Mouse (Mus musculus) c-Kit-negative CD71-positive TER-119-positive erythroid progenitor cells, embryonic 14.5 days (primary cell): ENCODE results near the gene Rsph3a.

ENCODE experiments used
- DNase-seq: peaks from one replicate; pipeline ENCODE4 v3.0.0-alpha.2; 2013; ENCODE audit warnings: low read depth, low spot score

Rsph3a gene

DNA sequence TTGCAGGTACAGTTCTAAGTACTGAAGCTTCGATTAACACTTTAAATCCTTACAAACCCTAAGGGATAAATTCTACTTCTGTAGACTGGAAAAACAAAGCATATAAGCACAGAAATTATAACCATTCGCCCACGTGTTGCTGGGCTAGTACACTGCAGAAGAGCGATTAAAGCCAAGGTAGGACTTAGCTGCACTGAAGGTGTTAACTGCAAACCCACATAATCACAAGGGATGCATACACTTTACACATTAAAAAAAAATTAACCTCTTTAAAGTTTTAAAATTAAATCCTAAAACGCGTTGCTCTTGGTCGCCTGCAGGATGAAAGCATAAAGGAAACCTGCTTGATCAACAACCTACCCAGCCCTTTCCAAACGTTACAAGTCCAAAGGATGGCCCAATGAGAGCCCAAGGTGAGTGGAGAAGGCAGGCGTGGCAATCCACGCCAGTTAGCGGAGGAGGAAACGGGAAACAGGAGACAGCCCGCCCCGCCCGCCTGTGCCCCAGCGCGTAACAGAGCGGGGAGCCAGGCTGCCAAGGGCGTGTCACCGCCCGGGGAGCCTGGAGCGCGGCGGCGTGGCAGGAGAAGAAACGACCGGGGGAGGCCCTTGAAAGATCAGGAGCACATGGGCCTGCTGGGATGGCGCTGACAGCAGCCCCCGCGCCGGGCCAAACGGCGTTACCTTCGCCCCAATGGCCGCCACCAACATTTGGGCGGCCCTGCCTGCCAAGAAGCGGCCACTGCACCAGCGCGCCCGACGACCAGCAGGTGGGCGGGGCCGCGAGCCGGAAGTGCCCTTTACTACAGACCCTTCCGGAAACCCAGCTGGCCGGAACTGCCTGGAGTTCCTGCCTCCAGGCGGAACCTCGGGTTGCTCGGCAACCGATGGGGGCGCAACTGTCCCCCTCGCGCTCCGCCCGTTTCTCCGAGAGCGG lies at the start of gene Rsph3a:
Rsph3a (plus strand) TSS at position 498 of the 936 bp plus-strand sequence.
- peak; percentile 56 for DNase-seq

DNA sequence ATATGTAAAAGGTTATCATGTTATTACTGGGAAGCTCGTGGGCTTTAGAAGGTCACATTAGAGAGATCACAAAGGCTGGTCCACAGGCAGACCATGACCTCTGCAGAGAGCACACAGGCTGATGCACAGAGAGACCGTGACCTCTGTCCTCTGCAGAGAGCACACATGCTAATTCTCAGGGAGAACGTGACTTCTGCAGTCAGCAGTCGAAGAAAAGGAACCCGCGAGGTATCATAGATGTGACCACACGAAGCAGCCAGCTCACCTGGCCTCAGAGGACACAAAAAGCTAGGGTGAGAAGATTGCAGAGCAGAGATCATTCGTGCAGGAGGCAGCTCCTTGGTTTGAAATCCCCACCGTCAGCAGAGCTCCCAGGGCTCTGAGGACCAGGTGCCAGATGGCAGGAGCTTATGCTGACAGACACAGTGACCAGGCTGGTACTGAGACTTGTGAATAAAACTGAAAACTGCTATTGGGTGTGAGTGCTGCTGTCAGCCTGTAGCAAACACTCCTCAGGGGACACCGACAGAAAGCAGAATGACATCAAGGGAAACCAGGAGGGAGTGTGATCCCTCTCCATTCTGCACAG lies 49.3 kb upstream of the Rsph3a start:
- no peak for DNase-seq

DNA sequence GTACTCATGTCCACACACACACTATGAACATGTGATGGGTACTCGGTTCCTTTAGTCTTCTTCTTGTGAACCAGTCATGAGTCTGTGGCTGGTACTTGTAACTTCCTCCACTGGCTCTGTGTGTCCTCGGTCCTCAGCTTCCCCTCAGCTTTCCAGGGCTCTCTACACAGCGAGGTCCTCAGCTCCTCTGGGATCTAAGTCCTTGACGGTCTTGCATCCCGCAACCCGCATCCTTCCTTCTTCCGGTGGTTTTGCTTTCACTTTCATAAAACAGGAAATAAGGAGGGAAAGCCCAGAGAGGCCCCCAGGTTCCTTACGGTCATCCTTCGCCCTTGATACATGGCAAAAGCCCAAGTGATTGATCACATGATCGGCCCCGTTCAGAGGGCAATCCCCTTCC lies 48.3 kb upstream of the Rsph3a start:
- DNase-seq = no peak

DNA sequence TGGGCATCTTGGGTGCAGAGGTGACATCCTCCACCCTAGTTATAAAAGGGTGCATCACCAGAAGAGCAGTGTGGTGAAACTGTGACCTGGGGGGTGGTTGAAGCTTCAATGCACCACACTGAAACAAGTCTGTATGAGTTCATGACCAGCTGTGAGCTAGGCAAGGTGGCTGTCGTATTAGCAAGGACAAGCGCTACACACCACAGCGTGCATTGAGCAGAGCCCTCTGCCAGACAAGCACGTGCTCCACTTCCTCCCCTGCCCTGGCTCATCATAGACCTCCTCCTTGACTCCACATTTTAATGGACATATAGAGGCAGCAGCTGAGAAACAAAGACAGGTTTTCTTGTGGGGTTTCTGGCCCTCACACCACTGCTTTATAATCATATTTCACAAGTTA lies 47.7 kb upstream of the Rsph3a start:
- DNase-seq = no peak

DNA sequence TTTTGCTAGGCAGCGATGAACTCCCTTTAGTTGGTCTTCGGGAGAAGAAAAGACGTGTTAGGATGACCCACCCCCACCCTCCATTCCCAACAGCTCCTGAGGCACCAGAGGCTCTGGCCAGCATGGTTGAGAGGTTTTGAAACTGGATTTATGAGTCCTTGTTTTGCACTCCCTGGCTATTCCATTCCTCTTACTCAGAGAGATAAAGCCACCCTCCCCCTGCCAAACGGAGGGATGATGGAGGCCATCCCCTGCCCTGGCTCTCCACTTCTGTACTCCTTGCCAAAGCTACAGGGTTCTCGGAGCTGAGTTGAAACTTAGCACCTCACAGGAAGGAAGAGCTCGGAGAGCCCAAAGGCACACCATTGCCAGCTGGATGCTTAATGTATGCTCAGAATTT lies 46.2 kb upstream of the Rsph3a start:
- DNase-seq = no peak

DNA sequence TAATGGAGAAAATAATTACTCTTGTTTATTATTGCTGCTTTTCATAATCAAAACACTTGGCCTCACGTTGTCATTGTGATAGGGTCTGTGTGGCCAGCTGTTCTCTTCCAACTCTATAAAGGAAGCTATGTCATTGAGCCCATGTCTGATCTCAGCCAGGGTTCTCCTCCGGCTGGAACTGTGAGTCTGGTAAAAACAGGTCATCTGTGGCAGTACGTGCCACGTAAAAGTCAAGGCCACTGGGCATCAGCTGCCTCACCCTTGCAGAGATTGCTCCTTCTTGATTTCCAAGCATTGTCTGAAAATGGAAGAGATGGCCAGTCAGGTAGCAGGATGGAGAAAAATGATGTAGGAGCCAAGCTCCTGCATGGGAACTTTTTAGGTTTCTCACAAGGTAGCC lies 45.5 kb upstream of the Rsph3a start:
- DNase-seq = no peak

DNA sequence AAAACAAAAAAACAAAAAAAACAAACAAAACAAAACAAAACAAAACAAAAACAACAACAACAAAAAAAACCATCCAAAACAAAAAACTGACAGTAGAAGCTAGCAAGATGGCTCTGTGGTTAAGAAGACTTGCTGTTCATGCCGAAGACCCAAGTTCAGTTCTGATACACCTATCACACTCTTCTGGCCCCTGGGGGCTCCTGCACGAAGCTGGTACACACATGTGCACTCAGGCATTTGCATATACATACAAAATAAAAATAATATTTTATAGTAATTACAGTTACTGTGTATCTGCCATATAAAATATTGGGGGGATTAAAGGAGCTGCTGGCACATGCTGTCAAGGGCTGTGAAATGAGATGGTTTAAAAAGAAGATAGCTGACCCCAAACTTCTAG lies 43.9 kb upstream of the Rsph3a start:
- no peak for DNase-seq

DNA sequence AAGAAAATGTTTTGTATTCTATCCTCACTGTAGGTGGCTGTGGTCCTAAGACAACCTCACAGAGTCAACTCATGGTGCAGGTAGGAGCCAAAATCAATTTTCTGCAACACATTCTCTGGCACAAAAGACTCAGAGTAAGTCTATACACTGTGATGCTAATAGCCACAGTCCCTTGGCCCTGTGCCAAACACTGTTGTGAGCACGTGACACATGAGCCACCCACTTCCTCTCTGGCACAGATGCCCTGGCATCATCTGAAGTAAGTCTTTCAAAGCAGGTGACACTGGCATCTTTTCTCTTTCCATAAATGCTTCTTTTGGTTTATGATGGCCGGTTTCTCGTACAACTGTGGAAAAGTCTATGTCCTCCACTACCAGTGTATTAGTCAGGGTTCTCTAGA lies 43.1 kb upstream of the Rsph3a start:
- no peak for DNase-seq

DNA sequence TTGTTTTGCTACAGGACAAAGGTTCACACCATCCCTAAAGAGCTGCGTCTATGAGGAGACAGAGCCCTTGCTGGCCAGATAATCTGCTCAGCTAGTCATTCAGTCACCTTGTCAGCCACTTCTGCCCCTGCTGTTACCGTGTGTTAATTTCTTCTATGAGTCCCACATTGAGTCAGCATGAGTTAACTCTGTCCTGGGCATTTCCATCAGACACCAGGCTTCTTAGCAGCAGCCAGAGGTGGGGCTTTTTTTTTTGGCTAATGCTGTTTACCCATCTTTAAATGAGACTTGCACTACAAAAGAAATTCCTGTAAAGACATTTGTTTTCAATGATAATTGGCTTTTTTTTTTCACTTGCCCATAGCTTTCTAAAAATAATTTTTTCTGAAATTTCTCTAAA lies 40.4 kb upstream of the Rsph3a start:
- no peak for DNase-seq

DNA sequence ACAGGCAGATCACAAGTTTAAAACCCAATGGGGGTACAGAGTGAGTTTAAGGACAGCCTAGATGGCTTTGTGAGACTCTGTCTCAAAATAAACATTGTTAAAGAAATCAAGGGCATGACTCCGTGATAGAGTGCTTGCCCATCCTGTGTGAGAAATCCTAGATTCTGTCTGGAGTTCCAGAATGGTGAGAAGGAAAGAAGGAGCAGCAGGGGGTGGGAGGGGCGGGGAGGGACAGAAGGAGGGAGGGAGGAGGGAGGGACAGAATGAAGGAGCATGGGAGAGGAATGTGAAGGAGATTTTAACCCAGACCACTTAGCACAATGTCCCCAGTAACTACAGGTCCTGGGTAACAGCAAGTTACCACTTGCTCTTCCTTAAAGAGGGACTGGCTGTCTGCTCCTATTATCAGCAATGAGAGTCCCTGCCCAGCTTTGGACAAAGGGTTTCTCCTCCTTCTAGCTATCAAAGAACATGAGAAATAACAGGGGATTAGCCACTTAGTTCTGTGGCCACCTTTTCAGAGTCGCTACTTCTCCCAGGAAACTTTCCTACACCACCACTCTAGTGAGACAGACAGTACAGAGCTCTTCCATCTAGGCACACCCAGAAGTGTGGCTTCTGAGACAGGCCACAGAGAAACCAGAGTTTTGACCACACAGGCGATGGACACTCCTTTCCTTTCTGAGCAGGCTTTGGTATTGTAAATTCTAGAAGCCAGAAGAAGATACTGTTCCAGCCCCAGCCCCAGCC lies 39.3 kb upstream of the Rsph3a start:
- DNase-seq = no peak

DNA sequence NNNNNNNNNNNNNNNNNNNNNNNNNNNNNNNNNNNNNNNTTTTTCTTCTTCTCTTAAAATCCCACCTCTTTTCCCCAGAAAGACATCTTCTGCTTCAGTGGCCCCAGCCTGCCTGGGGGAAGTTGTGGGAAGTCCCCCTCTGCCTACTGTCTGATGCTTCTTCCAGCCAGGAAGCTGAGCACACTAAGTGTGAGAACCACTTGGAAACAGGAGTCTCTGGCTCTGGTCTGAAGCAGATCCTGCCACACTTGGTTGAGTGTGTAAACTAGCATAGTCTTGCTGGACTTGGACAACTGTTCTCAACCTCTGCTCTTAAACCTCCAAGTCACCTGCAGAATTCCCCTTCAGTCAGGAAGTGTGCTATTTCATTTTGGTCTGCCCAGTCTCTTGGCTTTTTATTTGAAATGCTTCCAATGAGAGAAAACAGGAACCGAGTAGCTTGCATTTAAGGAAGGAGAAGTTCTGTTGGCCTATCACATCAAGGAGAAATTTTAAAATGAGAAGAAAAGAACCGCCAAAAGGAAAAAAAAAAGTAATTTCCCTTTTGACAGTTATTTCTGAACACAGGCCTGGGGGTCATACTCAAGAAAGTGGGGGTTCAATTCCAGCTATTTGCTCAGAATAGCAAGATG lies 30.7 kb upstream of the Rsph3a start:
- no peak for DNase-seq

DNA sequence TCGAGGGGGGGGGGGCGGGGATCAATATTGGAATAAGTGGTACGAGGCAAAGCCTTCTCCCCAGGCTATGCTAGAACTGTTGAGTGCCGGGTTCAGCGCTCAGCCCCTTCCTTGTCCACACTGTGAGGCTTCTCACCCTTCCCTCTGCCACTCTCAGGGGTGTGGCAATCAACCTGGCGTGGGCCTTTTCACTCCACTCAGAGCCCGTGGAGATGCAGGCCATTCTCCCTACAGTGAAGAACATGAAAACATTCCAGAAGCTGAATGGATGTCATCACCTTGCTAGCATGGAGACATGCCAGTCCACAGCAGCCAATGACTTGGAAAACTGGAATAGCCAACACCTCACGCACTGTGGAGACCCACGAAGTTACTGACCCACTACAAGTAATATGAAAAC lies 29.6 kb upstream of the Rsph3a start:
- DNase-seq = no peak

DNA sequence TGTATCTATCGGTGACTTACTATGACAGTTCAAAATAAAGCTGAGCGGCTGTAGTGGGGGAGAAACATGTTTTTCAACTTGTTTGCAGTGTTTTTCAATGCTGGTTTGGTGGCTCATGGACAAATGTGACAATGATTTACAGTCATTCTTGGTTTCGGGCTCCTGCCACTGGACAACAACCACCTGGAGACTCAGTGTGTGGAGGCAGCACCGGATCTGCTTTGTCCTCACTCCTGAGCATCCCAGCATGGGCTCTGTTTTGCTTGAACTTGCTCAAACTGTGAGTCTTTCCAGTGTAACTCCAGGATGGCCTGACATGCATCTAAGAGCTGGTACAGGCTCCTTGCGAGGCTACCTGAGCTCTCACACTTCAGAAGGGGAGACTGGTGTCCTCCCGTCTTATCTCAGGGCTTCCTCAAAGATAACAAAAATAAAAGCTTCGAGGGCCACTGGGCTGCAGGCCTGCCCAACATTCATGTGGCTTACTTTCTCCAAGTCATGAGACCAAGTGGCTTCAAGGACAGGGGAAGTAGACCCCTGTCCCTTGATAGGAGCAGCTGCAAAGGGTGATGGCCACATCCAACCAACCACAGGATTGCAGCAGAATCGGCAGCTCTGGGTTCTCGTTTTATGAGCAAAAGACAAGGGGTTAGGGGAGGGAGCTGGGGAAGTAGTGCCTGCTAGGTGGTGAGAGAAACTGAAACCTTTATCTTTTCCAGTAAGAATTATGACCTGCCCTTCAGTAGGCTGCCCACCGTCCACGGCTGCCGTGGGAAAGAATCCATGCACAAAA lies 28.4 kb upstream of the Rsph3a start:
- DNase-seq = no peak

DNA sequence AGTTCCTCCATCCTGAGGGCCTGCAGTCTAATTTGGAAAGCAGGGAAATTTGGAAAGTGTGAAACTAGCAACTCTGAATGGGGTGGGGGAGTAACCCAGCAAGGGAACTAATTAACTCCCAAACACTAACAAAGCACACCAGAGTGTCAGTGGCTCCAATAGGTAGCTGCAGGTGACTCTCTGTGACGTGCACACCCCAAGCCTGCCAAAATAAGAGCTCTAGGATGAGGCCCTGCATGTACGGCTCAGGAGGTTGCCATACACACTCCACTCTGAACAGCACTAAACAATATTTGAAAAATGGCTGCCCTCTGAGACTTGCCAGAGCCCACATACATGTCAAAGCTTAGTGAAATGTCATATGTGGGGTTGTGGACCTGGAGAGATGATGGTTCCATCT lies 27.1 kb upstream of the Rsph3a start:
- no peak for DNase-seq

DNA sequence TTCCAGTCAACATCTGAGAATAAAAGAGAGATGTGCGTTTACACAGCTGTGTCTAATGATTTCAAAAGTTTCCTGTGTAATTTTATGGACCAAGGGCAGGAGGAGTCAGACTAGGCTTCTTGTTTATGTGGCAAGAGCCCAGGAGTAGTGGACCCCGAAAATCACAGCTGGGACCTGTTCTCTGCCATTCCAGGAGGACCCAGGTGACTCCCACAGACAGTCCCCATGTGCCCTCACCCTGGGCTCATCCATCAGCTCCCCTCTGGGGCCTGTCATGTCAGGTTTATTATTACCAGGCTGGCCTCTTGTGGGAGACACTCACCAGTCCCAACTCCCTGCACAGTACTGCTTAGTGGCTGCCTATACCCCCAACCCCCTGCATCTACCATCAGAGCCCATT lies 26.2 kb upstream of the Rsph3a start:
- no peak for DNase-seq

DNA sequence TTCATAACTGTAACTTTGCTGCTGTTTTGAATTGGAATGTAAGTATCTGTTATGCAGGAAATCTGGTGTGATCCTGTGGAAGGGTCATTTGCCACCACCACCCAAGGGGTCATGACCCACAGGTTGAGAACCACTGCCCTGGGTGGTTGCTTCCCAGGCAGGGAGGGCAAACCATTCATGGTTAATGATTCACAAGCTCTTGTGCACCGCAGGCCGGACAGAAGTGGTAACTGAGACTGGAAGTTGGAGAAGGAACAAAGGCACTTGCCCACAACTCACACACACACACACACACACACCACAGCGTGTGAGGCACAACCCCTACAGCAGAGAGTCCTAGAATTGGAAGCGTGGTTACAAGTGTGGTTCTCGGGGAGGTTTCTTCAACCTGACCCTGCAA lies 22.9 kb upstream of the Rsph3a start:
- DNase-seq = no peak

DNA sequence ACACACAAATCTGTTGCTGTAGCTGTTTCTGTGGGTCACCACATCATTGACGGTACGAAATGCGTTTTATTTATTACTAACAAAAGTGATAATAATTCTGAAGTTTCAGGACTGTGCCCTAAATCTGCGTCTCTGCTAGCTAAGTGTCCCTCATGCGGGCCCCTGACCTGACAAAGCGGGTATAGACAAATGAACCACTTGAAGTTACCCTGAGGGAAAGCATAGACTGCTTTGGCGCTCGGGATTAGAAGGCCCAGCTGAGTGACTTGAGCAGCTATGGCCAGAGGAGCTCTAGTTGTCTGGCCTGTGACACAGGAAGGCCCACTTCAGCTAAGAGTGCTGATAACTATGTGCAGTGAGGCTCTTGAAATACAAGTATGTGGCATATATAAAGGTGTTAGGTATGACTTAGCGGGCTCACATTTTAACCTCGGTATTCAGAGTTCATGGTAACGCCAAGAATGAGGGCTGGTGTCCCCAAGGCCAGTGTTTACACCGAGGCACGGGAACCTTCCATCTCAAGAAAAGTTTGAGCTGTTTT lies 21.2 kb upstream of the Rsph3a start:
- DNase-seq = no peak

DNA sequence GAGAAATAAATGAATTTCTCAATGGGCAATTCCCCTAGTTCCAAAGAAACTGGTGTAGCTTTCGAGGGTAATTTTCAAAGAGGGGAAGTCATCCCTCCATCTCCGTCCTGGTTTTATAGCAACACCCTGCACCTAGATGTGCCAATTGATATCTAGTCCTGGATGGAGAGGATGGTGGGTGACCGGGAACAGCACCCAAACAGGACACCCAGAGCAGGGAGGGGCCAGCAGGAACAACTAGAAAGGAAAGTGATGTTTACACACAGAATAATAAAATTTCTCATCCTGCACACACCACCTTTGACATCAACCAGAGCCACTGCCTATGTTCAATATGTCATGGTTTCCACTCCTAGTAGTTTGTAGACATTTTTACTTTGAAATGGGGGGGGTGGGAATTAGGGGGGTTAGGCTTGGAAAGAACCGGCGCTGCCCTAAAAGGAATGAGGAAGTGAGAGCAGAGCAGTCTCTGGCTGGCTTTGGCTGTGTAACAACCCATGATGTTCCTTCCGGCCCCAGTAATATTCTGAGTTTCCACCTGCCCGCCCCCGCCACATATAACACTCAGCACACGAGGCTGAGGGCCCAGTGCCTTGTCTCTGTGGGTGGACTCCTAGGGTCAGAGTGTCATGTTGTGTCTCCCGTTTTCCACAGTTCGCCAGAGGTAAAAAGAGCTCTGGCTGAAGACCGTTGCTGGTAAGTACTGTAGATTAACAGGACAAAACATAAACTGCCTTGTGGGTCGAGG lies 19.8 kb upstream of the Rsph3a start, which contains the start of gene Tagap:
Tagap (plus strand) TSS at position 588 of the 748 bp plus-strand sequence.
- no peak for DNase-seq

DNA sequence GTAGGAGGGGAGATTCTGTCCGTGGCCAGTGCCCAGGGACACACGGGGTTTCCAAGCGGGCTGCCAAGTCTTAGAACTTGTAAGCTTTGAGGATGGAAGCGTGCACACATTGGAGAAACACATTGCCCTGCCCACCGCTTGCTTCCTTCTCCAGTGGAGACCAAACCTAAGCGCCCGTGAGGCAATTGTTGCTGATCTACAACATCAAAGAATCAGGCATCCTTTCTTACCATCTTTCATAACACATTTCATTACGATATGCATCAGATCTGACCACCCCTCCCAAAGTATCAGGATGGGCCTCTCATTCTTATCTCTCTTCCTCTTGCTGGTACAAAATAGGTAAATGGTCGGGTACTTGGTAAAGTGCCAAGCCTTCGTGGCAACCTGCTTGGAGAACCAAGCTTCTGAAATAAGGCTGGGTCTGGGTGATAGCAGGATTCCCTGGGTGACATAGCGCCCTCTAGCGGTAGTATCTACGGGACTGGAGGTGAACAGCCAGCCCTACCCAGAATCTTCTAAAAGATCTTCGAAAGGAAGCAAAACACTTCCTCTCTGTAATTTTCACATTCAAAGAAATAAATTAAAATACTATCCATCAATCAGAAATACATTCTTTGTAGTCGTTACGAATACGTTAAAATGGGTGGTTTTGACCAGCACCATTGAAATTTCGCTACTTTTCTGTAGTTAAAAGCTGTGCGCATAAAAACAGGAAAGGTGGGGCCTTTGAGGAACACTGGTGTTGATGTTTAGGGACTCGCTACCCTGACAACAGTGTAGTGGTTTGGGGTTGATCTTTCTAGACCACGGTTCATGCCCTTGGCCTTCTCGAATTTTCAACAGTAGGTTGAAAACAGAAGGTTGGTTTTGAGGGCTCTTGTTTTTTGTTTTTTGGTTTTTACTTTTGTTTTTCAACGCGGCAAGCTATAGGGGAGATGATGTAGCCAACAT lies 17.6 kb upstream of the Rsph3a start:
- DNase-seq = peak; percentile 31
